Mouse (Mus musculus) stomach, postnatal 0 days (tissue): ENCODE measurements around the gene Dus3l. TPM values are rescaled to one million over a fixed set of nuclear protein-coding genes. Genes with fewer than 3 reads are reported as not detected.

Source experiments
- ATAC-seq: fragments of 200-750 bp; cut with Nextera tagmentation; 2 replicates; pipeline ENCODE4 v1.8.0; 2017; ENCODE audit not compliant: low FRiP score, low TSS enrichment
- DNase-seq: peaks from one replicate; pipeline ENCODE4 v3.0.0-alpha.2; 2016; ENCODE audit warnings: low spot score
- H3K27ac ChIP-seq: fragments of 300-500 bp; sonication (generic); replicated peaks from 2 replicates; pipeline ENCODE4 v1.5.1; 2014; ENCODE audit warnings: mild to moderate bottlenecking, control low read depth
- H3K27me3 ChIP-seq: fragments of 300-500 bp; sonication (generic); 2 replicates; pipeline ENCODE4 v1.6.1; 2014; ENCODE audit warnings: low read length; ENCODE audit not compliant: control insufficient read depth, insufficient read depth
- H3K36me3 ChIP-seq: fragments of 300-500 bp; sonication (generic); 2 replicates; pipeline ENCODE4 v1.6.1; 2014; ENCODE audit warnings: low read length, mixed read lengths; ENCODE audit not compliant: control insufficient read depth, insufficient read depth
- H3K4me1 ChIP-seq: fragments of 300-500 bp; sonication (generic); replicated peaks from 2 replicates; pipeline ENCODE4 v1.6.1; 2014; ENCODE audit warnings: antibody characterized with exemption; ENCODE audit not compliant: control insufficient read depth, insufficient read depth
- H3K4me2 ChIP-seq: fragments of 300-500 bp; sonication (generic); replicated peaks from 2 replicates; pipeline ENCODE4 v1.6.1; 2014; ENCODE audit warnings: low read depth, mild to moderate bottlenecking, control low read depth, moderate library complexity
- H3K4me3 ChIP-seq: fragments of 300-500 bp; sonication (generic); 2 replicates; pipeline ENCODE4 v1.5.1; 2014; ENCODE audit warnings: low read depth, low read length, control low read depth
- H3K9ac ChIP-seq: fragments of 300-500 bp; sonication (generic); 2 replicates; pipeline ENCODE4 v1.6.1; 2014; ENCODE audit warnings: mild to moderate bottlenecking, low read length, control low read depth, mixed read lengths
- H3K9me3 ChIP-seq: fragments of 300-500 bp; sonication (generic); 2 replicates; pipeline ENCODE4 v1.6.1; 2016; ENCODE audit warnings: low read length; ENCODE audit not compliant: control insufficient read depth
- CTCF ChIP-seq: IDR thresholded peaks from 2 replicates; pipeline ENCODE4 v1.5.1; 2016; ENCODE audit warnings: antibody characterized with exemption, low read depth, mild to moderate bottlenecking, moderate library complexity
- EP300 ChIP-seq: optimal IDR thresholded peaks from 2 replicates; pipeline ENCODE3; 2016; ENCODE audit warnings: antibody characterized with exemption
- WGBS: fragments of 180-500 bp; shearing (Covaris S2); extraction: QIAGEN DNeasy Blood & Tissue Kit; methylation state at CpG from one replicate; pipeline ENCODE4 v1.1.7; 2014; 5-methylcytosine and 5-hydroxymethylcytosine counted together
- polyA plus RNA-seq: library from polyadenylated mRNA; unstranded; fragments of >200 nt; fragmentation: Nextera tagmentation; extraction: Ambion mirVana; gene quantifications from 2 replicates; pipeline ENCODE4 v1.2.1, GENCODE M21; 2015

The Dus3l gene
- polyA plus RNA-seq, 1 experiment from 2014 or later = 22.9 TPM

- peaks cover 6% of the 10 kb centered on the region for H3K4me1 ChIP-seq
- TF ChIP-seq EP300 = no peak
- TF ChIP-seq CTCF = no peak
- H3K9me3 ChIP-seq = no peaks in the 10 kb centered on the region
- DNase-seq (no peak), ATAC-seq (no peak)
- H3K36me3 ChIP-seq = peaks cover 12% of the 10 kb centered on the region; the same call in 1 of the 2 replicates
- 41% methylated on average over 12 of the region's 12 CpGs for WGBS
- H3K27me3 ChIP-seq = no peaks in the 10 kb centered on the region
- H3K27ac ChIP-seq = no peak overlapping the region
- H3K4me3 ChIP-seq = peak overlapping the region; percentile 75
- peak overlapping the region; percentile 0; the same call in 1 of the 2 replicates for H3K9ac ChIP-seq
- H3K4me2 ChIP-seq = peak overlapping the region; percentile 50
Measured at GRCm38 (mm10) chr17:56765431-56765830, 874 bp downstream of the Dus3l start.

GRCm38 (mm10) chr17:56766631-56767405, 2.3 kb downstream of the Dus3l start:
- DNase-seq = no peak
- no peaks in the 10 kb centered on the region; the same call in 1 of the 2 replicates for H3K4me1 ChIP-seq
- H3K9ac ChIP-seq = no peak overlapping the region
- TF ChIP-seq EP300 (no peak), CTCF (no peak)
- no peak overlapping the region for H3K4me3 ChIP-seq
- H3K27ac ChIP-seq = no peak overlapping the region
- no peak overlapping the region for H3K4me2 ChIP-seq
- 94% methylated on average over 26 of the region's 27 CpGs for WGBS
- no peaks in the 10 kb centered on the region for H3K27me3 ChIP-seq
- peaks cover 12% of the 10 kb centered on the region; the same call in 1 of the 2 replicates for H3K36me3 ChIP-seq
- H3K9me3 ChIP-seq = no peaks in the 10 kb centered on the region
- no peak for ATAC-seq

- TF ChIP-seq EP300 = no peak
- no peak for TF ChIP-seq CTCF
- no peak overlapping the region for H3K4me2 ChIP-seq
Measured at GRCm38 (mm10) chr17:56767531-56768135, 3.1 kb downstream of the Dus3l start.

GRCm38 (mm10) chr17:56768941-56769340, 4.4 kb downstream of the Dus3l start:
- Histone ChIP-seq H3K36me3 (peaks cover 12% of the 10 kb centered on the region; the same call in 1 of the 2 replicates), H3K4me3 (no peak overlapping the region), H3K9ac (no peak overlapping the region), H3K9me3 (no peaks in the 10 kb centered on the region), H3K4me2 (no peak overlapping the region), H3K27me3 (no peaks in the 10 kb centered on the region), H3K27ac (no peak overlapping the region), H3K4me1 (no peaks in the 10 kb centered on the region)
- DNase-seq = no peak
- 94% methylated on average over 11 of the region's 11 CpGs for WGBS
- TF ChIP-seq CTCF (no peak), EP300 (no peak)
- no peak for ATAC-seq

More at GRCm38 (mm10) chr17:56767531-56768135, 3.1 kb downstream of the Dus3l start:
- 92% methylated on average over 29 of the region's 29 CpGs for WGBS
- Histone ChIP-seq H3K9ac (no peak overlapping the region), H3K27ac (no peak overlapping the region), H3K4me1 (no peaks in the 10 kb centered on the region), H3K4me3 (no peak overlapping the region), H3K9me3 (no peaks in the 10 kb centered on the region), H3K27me3 (no peaks in the 10 kb centered on the region), H3K36me3 (peaks cover 12% of the 10 kb centered on the region; the same call in 1 of the 2 replicates)
- no peak for ATAC-seq
- DNase-seq = no peak

DNA sequence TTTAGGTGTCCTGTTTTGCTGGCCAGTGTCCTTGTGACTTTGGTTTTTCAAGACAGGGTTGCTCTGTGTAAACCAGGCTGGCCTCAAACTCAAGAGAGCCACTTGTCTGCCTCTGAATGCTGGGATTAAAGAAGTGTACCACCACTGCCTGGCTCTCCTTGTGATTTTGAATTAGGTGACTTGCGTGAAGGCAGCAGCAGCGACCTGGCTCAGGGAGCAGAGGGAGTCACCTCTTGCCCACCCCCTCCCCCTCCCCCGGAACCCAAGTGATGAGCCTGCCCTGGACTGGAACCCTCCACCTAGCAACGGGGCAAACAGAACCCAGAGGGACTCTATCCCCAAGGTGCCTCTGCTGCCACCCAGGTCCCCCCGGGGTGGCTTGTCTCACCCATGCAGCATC, 5.4 kb downstream of the Dus3l start, which contains the start of gene Prr22:
Gene Prr22 (plus strand): TSS at position 301 of the 400 bp plus-strand sequence.
- peaks cover 12% of the 10 kb centered on the region; the same call in 1 of the 2 replicates for H3K36me3 ChIP-seq
- H3K9ac ChIP-seq = no peak within 1 kb of the TSS
- TF ChIP-seq CTCF (no peak), EP300 (no peak)
- H3K4me1 ChIP-seq = no peaks in the 10 kb centered on the region
- H3K9me3 ChIP-seq = no peaks in the 10 kb centered on the region
- no peak within 1 kb of the TSS for H3K27ac ChIP-seq
- no peak for ATAC-seq
- WGBS = 88% methylated on average over 5 of the region's 5 CpGs
- H3K27me3 ChIP-seq = no peaks in the 10 kb centered on the region
- H3K4me2 ChIP-seq = no peak within 1 kb of the TSS
- no peak within 1 kb of the TSS for H3K4me3 ChIP-seq
- no peak for DNase-seq
